Mouse (Mus musculus) CH12.LX (cell line): Measurements from ENCODE around the gene Washc2. TPM values are rescaled to one million over a fixed set of nuclear protein-coding genes. Genes with fewer than 3 reads are reported as not detected.
A peak's percentile ranks its signal among the peaks of the same experiment; 100 is the strongest.

Experiments
- DNase-seq: peaks from one replicate; pipeline ENCODE4 v3.0.0-alpha.2; 2013; ENCODE audit errors: extremely low read depth
- H3K27ac ChIP-seq: 2 replicates; pipeline ENCODE4 v1.5.1; 2012; ENCODE audit warnings: low read depth, mild to moderate bottlenecking, control low read depth, moderate library complexity; ENCODE audit not compliant: insufficient read depth
- H3K27me3 ChIP-seq: replicated peaks from 2 replicates; pipeline ENCODE3; 2012; ENCODE audit warnings: inconsistent platforms
- H3K36me3 ChIP-seq, 2 experiments: replicated peaks in 1 of 2; 2 replicates each; pipeline versions ENCODE3 to v1.6.1; 2012; ENCODE audit warnings: inconsistent platforms in 1 of 2, low read length in 1 of 2, mild to moderate bottlenecking in 1 of 2, mixed read lengths in 1 of 2, moderate library complexity in 1 of 2; ENCODE audit not compliant: control insufficient read depth in 1 of 2, insufficient read depth in 1 of 2
- H3K4me1 ChIP-seq, 2 experiments: 2 replicates each; pipeline ENCODE4 v1.6.1; 2012; ENCODE audit warnings: inconsistent platforms in 1 of 2, moderate library complexity in 1 of 2; ENCODE audit not compliant: insufficient read depth in 2 of 2, control insufficient read depth in 1 of 2
- H3K4me2 ChIP-seq: 2 replicates; pipeline ENCODE4 v1.6.1; 2012; ENCODE audit warnings: low read depth, mild to moderate bottlenecking, control low read depth; ENCODE audit not compliant: poor library complexity, insufficient read depth, severe bottlenecking
- H3K4me3 ChIP-seq, 3 experiments: fragments of 150-350 bp in 1 of 3; sonication (generic) in 1 of 3; replicated peaks in 1 of 3; 2 replicates each; pipeline versions ENCODE3 to v1.5.1; 2011 to 2012; ENCODE audit warnings: low read depth in 2 of 3, low read length in 2 of 3, mild to moderate bottlenecking in 2 of 3, moderate library complexity in 2 of 3, control low read depth in 1 of 3, improper control_type of control experiment in 1 of 3, inconsistent platforms in 1 of 3, mixed read lengths in 1 of 3; ENCODE audit not compliant: poor library complexity in 1 of 3
- H3K79me2 ChIP-seq: replicated peaks from 2 replicates; pipeline ENCODE4 v1.6.1; 2012; ENCODE audit warnings: mild to moderate bottlenecking, moderate library complexity; ENCODE audit not compliant: control insufficient read depth, poor library complexity, insufficient read depth, severe bottlenecking; ENCODE audit errors: extremely low read depth
- H3K9ac ChIP-seq: 2 replicates; pipeline ENCODE4 v1.6.1; 2012; ENCODE audit warnings: low read depth, mild to moderate bottlenecking, control low read depth, moderate library complexity; ENCODE audit not compliant: insufficient read depth
- H3K9me3 ChIP-seq: replicated peaks from 2 replicates; pipeline ENCODE3; 2012; ENCODE audit warnings: low read length, inconsistent platforms, mixed read lengths
- BHLHE40 ChIP-seq: IDR thresholded peaks from 2 replicates; pipeline ENCODE4 v1.6.1; 2011; ENCODE audit warnings: mild to moderate bottlenecking, low read depth, low read length, improper control_type of control experiment
- CTCF ChIP-seq, 2 experiments: IDR thresholded peaks in 1 of 2; conservative IDR thresholded peaks in 1 of 2; 2 replicates each; pipeline ENCODE4 v1.5.1; 2011 to 2012; ENCODE audit warnings: low read depth in 2 of 2, low read length in 2 of 2, improper control_type of control experiment in 1 of 2, inconsistent platforms in 1 of 2, mild to moderate bottlenecking in 1 of 2, moderate library complexity in 1 of 2
- E2F4 ChIP-seq: IDR thresholded peaks from 2 replicates; pipeline ENCODE4 v1.6.1; 2011; ENCODE audit warnings: low read depth, low read length, improper control_type of control experiment; ENCODE audit not compliant: insufficient replicate concordance
- ELF1 ChIP-seq: IDR thresholded peaks from 2 replicates; pipeline ENCODE4 v1.6.1; 2014; ENCODE audit warnings: low read depth, mild to moderate bottlenecking, inconsistent platforms, low read length, improper control_type of control experiment
- IRF4 ChIP-seq: IDR thresholded peaks from 2 replicates; pipeline ENCODE4 v1.6.1; 2014; ENCODE audit warnings: low read depth, mild to moderate bottlenecking, inconsistent platforms, low read length, improper control_type of control experiment
- JUN ChIP-seq: IDR thresholded peaks from 2 replicates; pipeline ENCODE4 v1.6.1; 2011; ENCODE audit warnings: low read depth, mild to moderate bottlenecking, low read length, improper control_type of control experiment, moderate library complexity; ENCODE audit not compliant: insufficient read depth
- JUND ChIP-seq: conservative IDR thresholded peaks from 2 replicates; pipeline ENCODE4 v1.6.1; 2011; ENCODE audit warnings: low read depth, low read length, improper control_type of control experiment
- KAT2A ChIP-seq: IDR thresholded peaks from 2 replicates; pipeline ENCODE4 v1.6.1; 2012; ENCODE audit warnings: low read length, improper control_type of control experiment, inconsistent platforms; ENCODE audit not compliant: insufficient replicate concordance
- MAFK ChIP-seq: IDR thresholded peaks from 2 replicates; pipeline ENCODE4 v1.6.1; 2011; ENCODE audit warnings: low read length, improper control_type of control experiment; ENCODE audit not compliant: insufficient replicate concordance
- MAX ChIP-seq: IDR thresholded peaks from 2 replicates; pipeline ENCODE4 v1.6.1; 2011; ENCODE audit warnings: low read length, improper control_type of control experiment
- MAZ ChIP-seq: IDR thresholded peaks from 2 replicates; pipeline ENCODE4 v1.6.1; 2012; ENCODE audit warnings: low read depth, mild to moderate bottlenecking, inconsistent platforms, low read length, improper control_type of control experiment, moderate library complexity
- MEF2A ChIP-seq: IDR thresholded peaks from 2 replicates; pipeline ENCODE4 v1.6.1; 2014; ENCODE audit warnings: low read depth, mild to moderate bottlenecking, inconsistent platforms, low read length, improper control_type of control experiment, borderline replicate concordance
- MYC ChIP-seq: IDR thresholded peaks from 2 replicates; pipeline ENCODE4 v1.6.1; 2011; ENCODE audit warnings: low read depth, mild to moderate bottlenecking, improper control_type of control experiment, low read length
- NELFE ChIP-seq: IDR thresholded peaks from 2 replicates; pipeline ENCODE4 v1.6.1; 2011; ENCODE audit warnings: low read depth, low read length, improper control_type of control experiment
- PAX5 ChIP-seq: IDR thresholded peaks from 2 replicates; pipeline ENCODE4 v1.6.1; 2012; ENCODE audit warnings: low read length, inconsistent platforms, mixed read lengths
- POLR2A ChIP-seq: IDR thresholded peaks from 2 replicates; pipeline ENCODE4 v1.6.1; 2011; ENCODE audit warnings: low read depth, mild to moderate bottlenecking, improper control_type of control experiment, low read length
- RAD21 ChIP-seq: IDR thresholded peaks from 2 replicates; pipeline ENCODE4 v1.6.1; 2011; ENCODE audit warnings: low read depth, mild to moderate bottlenecking, low read length, improper control_type of control experiment, moderate library complexity
- SMC3 ChIP-seq: IDR thresholded peaks from 2 replicates; pipeline ENCODE4 v1.6.1; 2011; ENCODE audit warnings: low read depth, low read length, improper control_type of control experiment
- UBTF ChIP-seq: IDR thresholded peaks from 2 replicates; pipeline ENCODE4 v1.6.1; 2012; ENCODE audit warnings: low read depth, mild to moderate bottlenecking, inconsistent platforms, low read length, improper control_type of control experiment, moderate library complexity
- ZKSCAN1 ChIP-seq: IDR thresholded peaks from 2 replicates; pipeline ENCODE4 v1.6.1; 2012; ENCODE audit warnings: low read depth, inconsistent platforms, low read length, improper control_type of control experiment, borderline replicate concordance
- ZMIZ1 ChIP-seq: IDR thresholded peaks from 2 replicates; pipeline ENCODE4 v1.6.1; 2012; ENCODE audit warnings: low read depth, mild to moderate bottlenecking, inconsistent platforms, low read length, improper control_type of control experiment
- dilution Hi-C: fragments of 300-500 bp; cut with MboI; formaldehyde crosslinking; loops from 2 replicates; pipeline ENCODE4 v1.14.3; 2020; ENCODE audit warnings: low sequenced_read_pairs; ENCODE audit not compliant: extremely low pct_unique_long_range_greater_than_20kb, extremely low pct_ligation_motif_present
- in situ Hi-C: fragments of 300-500 bp; cut with MboI; formaldehyde crosslinking; loops from 3 replicates; pipeline ENCODE4 v1.14.3; 2019; ENCODE audit warnings: low sequenced_read_pairs, low pct_ligation_motif_present, low pct_unique_long_range_greater_than_20kb, mixed read lengths
- polyA plus RNA-seq: library from polyadenylated mRNA; unstranded; fragments of >175 nt; gene quantifications from 2 replicates; pipeline ENCODE4 v1.2.1, GENCODE M21; 2012; ENCODE audit warnings: low read depth; ENCODE audit not compliant: insufficient read length
- total RNA-seq, 2 experiments: library from RNA; depleted of rRNA; stranded (reverse); fragments of 300-350 nt in 1 of 2; fragments of >200 nt in 1 of 2; gene quantifications; 2 replicates each; pipeline ENCODE4 v1.2.3; 2012 to 2014

Washc2 gene
- total and polyA plus RNA-seq, 3 experiments = 37.3 to 51.7 (median 37.4) TPM

DNA sequence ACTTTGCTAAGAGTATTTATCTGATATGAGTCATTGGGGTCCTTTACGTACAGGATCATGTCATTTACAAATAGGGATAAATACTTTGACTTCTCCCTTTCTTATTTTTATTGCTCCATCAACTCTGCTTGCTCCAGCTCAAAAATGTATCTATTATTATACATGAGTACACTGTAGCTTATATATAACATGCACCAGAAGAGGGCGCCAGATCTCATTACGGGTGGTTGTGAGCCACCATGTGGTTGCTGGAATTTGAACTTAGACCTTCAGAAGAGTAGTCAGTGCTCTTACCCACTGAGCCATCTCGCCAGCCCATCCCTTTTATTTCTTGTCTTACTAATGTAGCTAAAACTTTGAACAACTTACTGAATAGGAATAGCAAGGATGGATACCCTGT, 74.7 kb downstream of the Washc2 start:
- Histone ChIP-seq H3K9me3 (no peaks in the 10 kb centered on the region), H3K27me3 (no peaks in the 10 kb centered on the region), H3K4me1 (peaks cover 0 to 26% of the 10 kb centered on the region in 2 experiments; a peak in 2 of 4 replicates), H3K27ac (no peak overlapping the region)
- dilution Hi-C loops (no loop called here), in situ Hi-C loops (no loop called here)
- TF ChIP-seq BHLHE40 (no peak), JUND (no peak), IRF4 (no peak), CTCF (conservative IDR thresholded peaks at IDR 0.05 in 1 of 2, IDR thresholded peaks at IDR 0.05 in 1 of 2; ENCODE audit: low read depth in 2 of 2, low read length in 2 of 2) (peak in 1 of 2 experiments; percentile 73; a peak in 2 of 4 replicates), E2F4 (no peak), ZKSCAN1 (no peak), KAT2A (no peak), MAFK (no peak), NELFE (no peak), RAD21 (peak; percentile 21), MYC (peak; percentile 73; the same call in 1 of the 2 replicates), ELF1 (no peak), UBTF (no peak), MEF2A (no peak), SMC3 (peak; percentile 30; the same call in 1 of the 2 replicates), ZMIZ1 (no peak)
- TF ChIP-seq, all 38 proteins: peak for 4
- H3K79me2 ChIP-seq = no peaks in the 10 kb centered on the region
- H3K4me2 ChIP-seq = no peak overlapping the region
- peak; percentile 53 for DNase-seq
- no peak overlapping the region for H3K9ac ChIP-seq
- H3K36me3 ChIP-seq = peaks cover 0 to 5% of the 10 kb centered on the region in 2 experiments
- H3K4me3 ChIP-seq = no peak overlapping the region

DNA sequence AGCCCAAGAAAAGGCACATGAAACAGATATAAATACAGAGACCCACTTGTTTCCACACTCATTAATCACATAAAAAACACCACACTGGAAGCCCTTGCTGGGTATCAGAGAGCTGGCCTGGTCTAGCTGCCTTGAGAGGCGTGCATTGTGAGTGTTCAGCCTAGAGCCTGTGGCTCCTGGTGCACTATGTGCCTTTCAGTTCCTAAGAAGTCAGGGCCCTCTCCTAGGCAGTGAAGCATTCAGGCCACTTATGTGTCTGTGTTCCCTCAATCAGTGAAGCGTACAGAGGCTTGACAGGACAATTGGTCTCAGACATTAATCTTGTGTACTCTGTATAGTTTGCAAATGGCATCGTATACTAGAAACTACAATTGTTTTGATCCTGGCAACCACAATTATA, 75.4 kb downstream of the Washc2 start:
- Histone ChIP-seq H3K36me3 (peaks cover 0 to 5% of the 10 kb centered on the region in 2 experiments), H3K9me3 (no peaks in the 10 kb centered on the region), H3K79me2 (no peaks in the 10 kb centered on the region), H3K4me3 (no peak overlapping the region), H3K27me3 (no peaks in the 10 kb centered on the region), H3K9ac (no peak overlapping the region), H3K4me2 (no peak overlapping the region), H3K27ac (no peak overlapping the region), H3K4me1 (peaks cover 0 to 31% of the 10 kb centered on the region in 2 experiments; a peak in 2 of 4 replicates)
- in situ Hi-C loops (no loop called here), dilution Hi-C loops (no loop called here)
- no peak for DNase-seq
- TF ChIP-seq MAX = no peak
- no peak for TF ChIP-seq MEF2A
- TF ChIP-seq UBTF = no peak
- no peak for TF ChIP-seq JUN
- TF ChIP-seq MAZ = no peak
- no peak for TF ChIP-seq PAX5
- TF ChIP-seq IRF4 = no peak
- no peak for TF ChIP-seq RAD21
- TF ChIP-seq ZKSCAN1 = no peak
- no peak for TF ChIP-seq MYC
- no peak for TF ChIP-seq MAFK
- TF ChIP-seq POLR2A = no peak
